Mouse (Mus musculus) lung, embryonic 14.5 days (tissue): ENCODE measurements around the gene Col1a2. TPM values are rescaled to one million over a fixed set of nuclear protein-coding genes. Genes with fewer than 3 reads are reported as not detected.

ENCODE experiments used
- ATAC-seq: fragments of 200-750 bp; cut with Nextera tagmentation; 2 replicates; pipeline ENCODE4 v1.8.0; 2017; ENCODE audit warnings: mild to moderate bottlenecking, moderate TSS enrichment, moderate library complexity; ENCODE audit not compliant: insufficient read depth
- DNase-seq: peaks from one replicate; pipeline ENCODE4 v3.0.0-alpha.2; 2015
- H3K27ac ChIP-seq: fragments of 300-500 bp; sonication (generic); 2 replicates; pipeline ENCODE4 v1.5.1; 2014; ENCODE audit warnings: low read depth, mild to moderate bottlenecking, moderate library complexity
- H3K27me3 ChIP-seq: fragments of 300-500 bp; sonication (generic); 2 replicates; pipeline ENCODE4 v1.6.1; 2014; ENCODE audit warnings: low read length, control low read depth; ENCODE audit not compliant: insufficient read depth
- H3K36me3 ChIP-seq: fragments of 300-500 bp; sonication (generic); 2 replicates; pipeline ENCODE4 v1.6.1; 2014; ENCODE audit warnings: control low read depth; ENCODE audit not compliant: insufficient read depth
- H3K4me1 ChIP-seq: fragments of 300-500 bp; sonication (generic); 2 replicates; pipeline ENCODE4 v1.6.1; 2014; ENCODE audit warnings: antibody characterized with exemption, control low read depth; ENCODE audit not compliant: insufficient read depth
- H3K4me2 ChIP-seq: fragments of 300-500 bp; sonication (generic); 2 replicates; pipeline ENCODE4 v1.6.1; 2014; ENCODE audit warnings: mild to moderate bottlenecking
- H3K4me3 ChIP-seq: fragments of 300-500 bp; sonication (generic); 2 replicates; pipeline ENCODE4 v1.5.1; 2014; ENCODE audit warnings: low read depth, low read length
- H3K9ac ChIP-seq: fragments of 300-500 bp; sonication (generic); 2 replicates; pipeline ENCODE4 v1.6.1; 2014
- H3K9me3 ChIP-seq: fragments of 300-500 bp; sonication (generic); 2 replicates; pipeline ENCODE4 v1.6.1; 2016; ENCODE audit warnings: low read depth, low read length, control low read depth
- CTCF ChIP-seq: IDR thresholded peaks from 2 replicates; pipeline ENCODE4 v1.5.1; 2016; ENCODE audit warnings: antibody characterized with exemption, low read depth
- WGBS: fragments of 180-500 bp; shearing (Covaris S2); extraction: QIAGEN DNeasy Blood & Tissue Kit; methylation state at CpG from one replicate; pipeline ENCODE4 v1.1.7; 2014; 5-methylcytosine and 5-hydroxymethylcytosine counted together
- polyA plus RNA-seq: library from polyadenylated mRNA; unstranded; fragments of >200 nt; fragmentation: Nextera tagmentation; extraction: Ambion mirVana; gene quantifications from 2 replicates; pipeline ENCODE4 v1.2.1, GENCODE M21; 2014

The Col1a2 gene
- polyA plus RNA-seq, 1 experiment from 2014 or later = 626 TPM

DNA sequence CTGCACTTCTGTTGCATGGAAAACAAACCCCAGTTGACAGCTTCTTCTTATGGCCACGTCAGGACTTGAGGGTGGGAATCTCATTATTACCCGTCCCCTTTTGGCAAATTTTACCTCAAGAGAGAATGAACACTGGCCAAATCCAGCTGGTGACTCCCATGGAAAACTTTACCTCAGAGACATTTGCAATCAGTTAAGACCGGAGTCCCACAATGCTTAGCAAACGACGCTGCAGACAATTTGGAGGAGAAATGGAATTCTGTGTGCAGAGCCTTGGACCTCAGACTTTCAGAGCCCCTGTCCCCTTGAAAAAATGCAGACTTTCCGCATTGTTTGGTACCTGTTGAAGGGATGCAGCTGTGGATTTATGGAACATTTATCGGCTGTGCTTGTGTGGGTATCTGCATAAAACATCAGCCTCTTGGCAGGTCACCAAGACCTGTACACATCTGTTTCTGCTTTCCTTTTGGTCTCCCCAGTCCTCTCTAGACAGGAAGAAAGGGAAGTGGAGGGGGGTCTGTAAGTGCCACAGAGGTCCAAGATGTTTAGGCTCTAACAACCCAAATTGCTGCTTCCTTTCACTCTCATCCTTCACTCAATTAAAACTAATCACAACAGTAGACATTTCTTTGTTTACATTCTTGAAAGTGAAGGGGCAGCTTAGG, 20.5 kb upstream of the Col1a2 start:
- ATAC-seq (0 out of 2 replicates have a peak, but pooled peaks have one; percentile 11), DNase-seq (peak; percentile 55)
- H3K27me3 ChIP-seq = no peaks in the 10 kb centered on the region
- H3K9me3 ChIP-seq = no peaks in the 10 kb centered on the region
- WGBS = 23% methylated on average over 7 of the region's 7 CpGs
- peak overlapping the region; percentile 34 for H3K4me2 ChIP-seq
- no peak overlapping the region for H3K4me3 ChIP-seq
- peaks cover 26% of the 10 kb centered on the region for H3K4me1 ChIP-seq
- H3K9ac ChIP-seq = no peak overlapping the region
- H3K36me3 ChIP-seq = no peaks in the 10 kb centered on the region
- TF ChIP-seq CTCF = no peak
- H3K27ac ChIP-seq = peak overlapping the region; percentile 70

DNA sequence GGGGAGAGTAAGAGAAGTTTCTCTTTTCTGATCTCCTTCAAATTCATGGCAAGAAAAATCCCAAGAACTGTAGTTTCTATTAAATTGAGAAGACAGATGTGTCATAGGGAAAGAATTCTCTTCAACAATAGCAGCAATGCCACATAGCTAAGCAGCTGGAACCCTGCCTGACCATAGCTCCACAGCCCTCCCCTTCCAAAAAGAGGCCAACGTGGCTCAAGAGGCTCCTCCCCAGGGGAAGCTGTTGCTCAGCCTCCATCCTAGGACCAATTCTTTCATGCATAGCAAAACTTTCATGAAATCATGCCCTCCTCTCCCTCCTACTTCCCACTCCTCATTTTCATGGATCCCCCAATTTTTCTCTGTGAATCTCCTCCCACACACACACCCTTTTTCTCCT, 16.3 kb upstream of the Col1a2 start:
- ATAC-seq = peak; percentile 77
- H3K27me3 ChIP-seq = no peaks in the 10 kb centered on the region
- H3K27ac ChIP-seq = peak overlapping the region; percentile 99
- H3K4me2 ChIP-seq = peak overlapping the region; percentile 57
- H3K9ac ChIP-seq = no peak overlapping the region
- no peak overlapping the region for H3K4me3 ChIP-seq
- no peak for TF ChIP-seq CTCF
- H3K36me3 ChIP-seq = no peaks in the 10 kb centered on the region
- DNase-seq = peak; percentile 95
- WGBS = 0% methylated on average over 1 of the region's 1 CpGs
- peaks cover 37% of the 10 kb centered on the region for H3K4me1 ChIP-seq
- H3K9me3 ChIP-seq = no peaks in the 10 kb centered on the region

DNA sequence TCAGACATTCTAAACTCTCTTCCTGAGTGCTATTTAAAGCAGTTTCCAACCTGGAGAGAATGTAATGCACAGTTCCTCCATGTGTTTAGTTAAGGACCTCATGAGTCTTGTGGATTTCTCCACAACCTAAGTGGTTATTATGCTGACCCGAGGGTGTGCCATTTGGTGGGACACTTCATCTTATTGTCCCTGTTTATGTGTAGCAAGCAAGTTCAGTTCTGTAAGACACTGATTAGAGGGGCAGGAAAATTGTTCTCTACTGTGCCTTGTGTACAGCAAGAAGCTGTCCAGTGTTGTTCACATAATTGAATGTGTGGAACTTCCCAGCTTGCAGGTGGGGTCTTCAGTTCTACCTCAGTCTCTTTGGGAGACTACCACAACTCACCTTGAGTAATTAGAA, 15.6 kb upstream of the Col1a2 start:
- peaks cover 35% of the 10 kb centered on the region for H3K4me1 ChIP-seq
- peak overlapping the region; percentile 99 for H3K27ac ChIP-seq
- H3K36me3 ChIP-seq = no peaks in the 10 kb centered on the region
- no peaks in the 10 kb centered on the region for H3K9me3 ChIP-seq
- H3K27me3 ChIP-seq = no peaks in the 10 kb centered on the region
- WGBS = 14% methylated on average over 1 of the region's 1 CpGs
- peak overlapping the region; percentile 57 for H3K4me2 ChIP-seq
- DNase-seq (peak; percentile 50), ATAC-seq (peak; percentile 15; the same call in 1 of the 2 replicates)
- H3K4me3 ChIP-seq = peak overlapping the region; percentile 12; the same call in 1 of the 2 replicates
- TF ChIP-seq CTCF = no peak
- H3K9ac ChIP-seq = peak overlapping the region; percentile 14

DNA sequence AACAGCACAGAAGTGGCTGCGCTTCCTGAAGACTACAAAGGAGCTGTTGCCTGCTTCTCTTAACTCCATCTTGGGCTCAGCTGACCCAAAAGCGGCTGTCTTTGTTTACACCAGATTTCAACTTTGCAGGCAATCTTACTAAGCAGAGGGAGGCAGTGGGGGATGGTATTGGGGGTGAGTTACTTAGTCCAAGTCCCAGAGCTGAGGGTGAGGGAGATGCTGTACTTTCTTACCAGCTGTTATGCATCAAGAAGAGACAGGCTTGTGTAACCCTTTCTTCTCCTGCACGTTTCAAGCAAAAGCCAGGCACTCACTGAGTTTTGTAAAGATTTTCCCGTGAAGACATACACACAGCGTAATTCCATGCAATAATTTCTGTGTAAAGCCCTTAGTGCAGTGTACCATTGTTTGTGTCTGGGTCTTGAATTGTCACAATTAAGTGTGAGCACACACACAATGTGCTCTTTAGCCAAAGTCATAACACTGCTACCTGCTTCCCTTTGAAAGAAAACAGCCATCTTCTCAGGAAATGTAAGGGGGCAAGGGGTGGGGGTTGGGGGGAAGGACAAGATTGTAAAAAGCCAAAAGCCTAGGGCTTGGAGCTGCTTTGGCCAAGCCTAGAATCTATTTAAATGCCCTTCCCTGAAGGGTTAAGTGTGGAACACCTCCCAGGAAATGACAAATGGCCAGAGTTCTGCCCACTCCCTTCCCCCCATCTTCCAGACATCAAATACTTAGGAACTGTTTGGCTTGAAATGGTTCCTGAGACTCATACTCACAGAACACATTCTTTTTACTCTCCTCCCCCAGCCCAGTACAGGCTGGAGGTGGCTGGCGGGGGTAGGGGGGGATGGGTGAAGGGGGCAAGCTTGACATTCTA, 15.0 kb upstream of the Col1a2 start:
- Histone ChIP-seq H3K4me1 (peaks cover 30% of the 10 kb centered on the region), H3K9ac (peak overlapping the region; percentile 14), H3K4me3 (peak overlapping the region; percentile 12; the same call in 1 of the 2 replicates), H3K4me2 (peak overlapping the region; percentile 57), H3K9me3 (no peaks in the 10 kb centered on the region), H3K27ac (peak overlapping the region; percentile 99), H3K27me3 (no peaks in the 10 kb centered on the region), H3K36me3 (no peaks in the 10 kb centered on the region)
- TF ChIP-seq CTCF = no peak
- peak; percentile 96 for ATAC-seq
- 16% methylated on average over 6 of the region's 6 CpGs for WGBS
- DNase-seq = peak; percentile 92

DNA sequence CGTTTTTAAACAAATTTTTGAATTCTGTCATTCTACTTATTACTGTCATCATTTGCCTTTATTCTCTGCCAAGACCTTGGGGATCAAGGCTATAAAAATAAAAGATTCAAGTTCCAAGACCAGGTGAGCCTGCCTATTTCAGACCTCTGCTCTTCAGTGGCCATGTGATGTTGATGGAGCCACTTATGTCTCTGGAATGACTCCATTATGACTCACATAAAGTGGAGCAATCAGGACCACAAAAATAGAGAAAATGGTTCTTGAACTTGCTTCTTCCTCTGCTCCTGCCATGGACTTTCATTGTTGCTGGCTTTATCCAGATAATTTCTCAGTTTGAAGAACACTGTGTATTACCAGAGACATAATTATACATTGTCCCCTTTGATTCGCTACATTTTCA, 10.9 kb upstream of the Col1a2 start:
- H3K4me1 ChIP-seq = peaks cover 16% of the 10 kb centered on the region
- no peaks in the 10 kb centered on the region for H3K36me3 ChIP-seq
- H3K9me3 ChIP-seq = no peaks in the 10 kb centered on the region
- TF ChIP-seq CTCF = no peak
- H3K9ac ChIP-seq = no peak overlapping the region
- H3K27me3 ChIP-seq = no peaks in the 10 kb centered on the region
- WGBS = 76% methylated on average over 2 of the region's 2 CpGs
- H3K4me2 ChIP-seq = no peak overlapping the region
- no peak overlapping the region for H3K27ac ChIP-seq
- ATAC-seq (no peak), DNase-seq (no peak)
- no peak overlapping the region for H3K4me3 ChIP-seq

DNA sequence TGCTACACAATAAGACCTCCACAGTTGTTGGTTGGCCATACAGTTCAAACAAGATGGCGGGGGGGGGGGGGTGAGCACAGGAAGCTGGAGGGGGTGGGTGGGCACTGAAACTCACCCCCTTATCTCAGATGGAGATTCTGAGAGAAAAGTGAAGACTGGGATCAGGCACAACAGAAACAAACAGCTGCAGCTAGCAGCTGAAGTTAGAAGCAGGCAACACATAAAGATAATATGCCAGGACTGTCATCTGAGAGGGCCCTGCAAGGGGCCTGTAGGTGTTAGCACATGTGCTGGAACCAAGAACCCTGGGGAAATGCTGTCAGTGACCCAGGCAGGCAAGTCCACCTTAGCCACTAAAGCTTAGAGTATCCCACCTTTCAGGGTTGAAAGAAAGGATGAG, 8.2 kb upstream of the Col1a2 start:
- no peak for TF ChIP-seq CTCF
- H3K9me3 ChIP-seq = no peaks in the 10 kb centered on the region
- H3K4me2 ChIP-seq = no peak overlapping the region
- ATAC-seq = no peak
- DNase-seq = no peak
- H3K27ac ChIP-seq = no peak overlapping the region
- H3K9ac ChIP-seq = no peak overlapping the region
- no peaks in the 10 kb centered on the region for H3K27me3 ChIP-seq
- H3K4me1 ChIP-seq = no peaks in the 10 kb centered on the region
- H3K4me3 ChIP-seq = no peak overlapping the region
- no peaks in the 10 kb centered on the region for H3K36me3 ChIP-seq
- WGBS = 44% methylated on average over 1 of the region's 1 CpGs

DNA sequence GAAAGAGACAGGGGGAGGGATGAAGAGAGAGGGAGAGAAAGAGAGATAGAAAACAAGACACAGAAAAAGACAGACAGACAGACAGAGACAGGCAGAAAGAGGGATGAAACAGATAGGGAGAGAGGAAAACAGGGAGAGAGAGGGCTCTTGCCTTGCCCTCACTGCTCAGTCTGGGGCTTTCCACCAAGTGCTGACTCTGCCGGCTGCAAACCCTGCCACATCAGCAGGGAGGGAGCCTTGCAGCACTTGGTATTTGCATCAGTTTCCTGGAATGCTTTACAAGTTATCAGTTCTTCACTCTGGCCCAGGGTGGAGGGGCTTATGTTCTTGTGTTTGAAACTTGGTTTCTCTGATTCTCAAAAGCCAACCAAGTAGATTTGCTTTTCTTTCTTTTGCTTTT, 1.5 kb upstream of the Col1a2 start:
- Histone ChIP-seq H3K4me1 (no peaks in the 10 kb centered on the region), H3K4me3 (no peak overlapping the region), H3K27me3 (no peaks in the 10 kb centered on the region), H3K9ac (no peak overlapping the region), H3K27ac (peak overlapping the region; percentile 69), H3K4me2 (peak overlapping the region; percentile 18; the same call in 1 of the 2 replicates), H3K36me3 (peaks cover 6% of the 10 kb centered on the region; the same call in 1 of the 2 replicates), H3K9me3 (no peaks in the 10 kb centered on the region)
- 0% methylated on average over 1 of the region's 1 CpGs for WGBS
- DNase-seq (peak; percentile 65), ATAC-seq (no peak)
- TF ChIP-seq CTCF = no peak
